Mouse (Mus musculus) brain, embryonic 14.5 days (tissue): Measurements from ENCODE around the gene Slc18a2.

Experiments
- CTCF ChIP-seq: fragments of 200-500 bp; IDR thresholded peaks from 2 replicates; pipeline ENCODE4 v1.5.1; 2012; ENCODE audit warnings: inconsistent platforms, mild to moderate bottlenecking, moderate library complexity, borderline replicate concordance; ENCODE audit not compliant: insufficient read depth, insufficient read length; ENCODE audit errors: extremely low read depth
- POLR2A ChIP-seq: fragments of 200-500 bp; IDR thresholded peaks from 2 replicates; pipeline ENCODE4 v1.6.1; 2012; ENCODE audit warnings: mild to moderate bottlenecking, inconsistent platforms, borderline replicate concordance; ENCODE audit not compliant: poor library complexity, insufficient read depth, insufficient read length, severe bottlenecking; ENCODE audit errors: extremely low read depth

DNA sequence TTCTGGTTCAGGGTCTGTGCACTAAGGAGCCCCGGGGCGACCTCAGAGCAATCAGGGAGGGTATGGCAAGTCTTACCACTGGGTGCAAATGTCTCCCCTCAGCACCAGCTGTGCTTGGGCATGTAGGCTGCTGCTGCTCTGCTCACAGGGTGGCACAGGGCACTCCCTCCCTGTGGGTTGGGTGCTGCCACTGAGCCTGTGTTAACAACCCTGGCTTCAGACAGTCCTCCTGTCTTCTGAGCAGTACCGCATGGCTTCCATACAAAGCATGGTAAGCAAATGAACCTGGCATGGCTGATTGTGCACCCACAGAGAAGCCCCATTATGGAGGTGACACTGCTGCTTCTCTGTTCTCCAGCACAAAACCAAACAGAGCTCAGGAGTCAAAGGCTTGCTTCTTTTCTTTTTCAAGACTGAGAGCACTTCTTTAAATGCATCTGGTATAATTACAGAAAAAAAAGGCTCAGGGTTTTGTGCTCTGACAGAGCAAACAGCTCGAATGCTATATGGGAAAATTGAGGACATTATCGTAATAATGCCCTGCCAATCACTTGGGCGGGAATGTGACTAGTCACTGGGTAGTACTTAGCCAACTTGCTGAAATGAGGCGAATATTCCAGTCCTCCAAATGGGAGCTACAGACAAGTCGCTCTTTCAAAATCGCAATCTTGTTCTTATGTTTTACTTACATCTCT, 4.3 kb downstream of the Slc18a2 start:
- TF ChIP-seq CTCF (no peak), POLR2A (no peak)
